Mouse (Mus musculus): ENCODE data around the gene Cbfa2t3. TPM values are rescaled to one million over a fixed set of nuclear protein-coding genes. Genes with fewer than 3 reads are reported as not detected.

Gene Cbfa2t3
- polyA plus RNA-seq, 1 experiment from 2014 or later, result 4.8 TPM

GRCm38 (mm10) chr8:122701441-122702185 lies 2.7 kb upstream of the Cbfa2t3 start:
- Histone ChIP-seq H3K27me3 (replicated peaks) (no peaks in the 10 kb centered on the region), H3K27ac (no peak overlapping the region), H3K4me3 (replicated peaks) (no peak overlapping the region), H3K4me2 (no peak overlapping the region), H3K9ac (no peak overlapping the region), H3K9me3 (no peaks in the 10 kb centered on the region), H3K4me1 (peaks cover 27% of the 10 kb centered on the region; the same call in 1 of the 2 replicates), H3K36me3 (no peaks in the 10 kb centered on the region)
- 75% methylated on average over 12 of the region's 12 CpGs for WGBS
- ATAC-seq (ENCODE audit: insufficient read depth, low FRiP score, low read depth), result peak; percentile 53; the same call in 1 of the 2 replicates

GRCm38 (mm10) chr8:122700628-122701027 lies 1.7 kb upstream of the Cbfa2t3 start:
- H3K27me3 ChIP-seq (replicated peaks), result no peaks in the 10 kb centered on the region
- no peak overlapping the region for H3K9ac ChIP-seq
- H3K4me2 ChIP-seq, result no peak overlapping the region
- no peak overlapping the region for H3K4me3 ChIP-seq (replicated peaks)
- no peak for ATAC-seq (ENCODE audit: insufficient read depth, low FRiP score, low read depth)
- H3K36me3 ChIP-seq, result no peaks in the 10 kb centered on the region
- peaks cover 21% of the 10 kb centered on the region; the same call in 1 of the 2 replicates for H3K4me1 ChIP-seq
- no peaks in the 10 kb centered on the region for H3K9me3 ChIP-seq
- H3K27ac ChIP-seq, result no peak overlapping the region
- 54% methylated on average over 13 of the region's 13 CpGs for WGBS

GRCm38 (mm10) chr8:122698254-122698768 lies 598 bp downstream of the Cbfa2t3 start:
- no peak for ATAC-seq (ENCODE audit: insufficient read depth, low FRiP score, low read depth)

GRCm38 (mm10) chr8:122697586-122697985 lies 1.3 kb downstream of the Cbfa2t3 start:
- no peaks in the 10 kb centered on the region for H3K27me3 ChIP-seq (replicated peaks)
- ATAC-seq (ENCODE audit: insufficient read depth, low FRiP score, low read depth), result no peak
- peak overlapping the region; percentile 4; the same call in 1 of the 2 replicates for H3K4me3 ChIP-seq (replicated peaks)
- no peaks in the 10 kb centered on the region for H3K36me3 ChIP-seq
- no peak overlapping the region for H3K27ac ChIP-seq
- 66% methylated on average over 6 of the region's 6 CpGs for WGBS
- peaks cover 20% of the 10 kb centered on the region; the same call in 1 of the 2 replicates for H3K4me1 ChIP-seq
- H3K9ac ChIP-seq, result no peak overlapping the region
- no peak overlapping the region for H3K4me2 ChIP-seq
- H3K9me3 ChIP-seq, result no peaks in the 10 kb centered on the region

More at GRCm38 (mm10) chr8:122698254-122698768, 598 bp downstream of the Cbfa2t3 start:
- Histone ChIP-seq H3K27ac (no peak overlapping the region), H3K27me3 (replicated peaks) (no peaks in the 10 kb centered on the region), H3K36me3 (no peaks in the 10 kb centered on the region), H3K4me2 (peak overlapping the region; percentile 28), H3K9ac (no peak overlapping the region), H3K9me3 (no peaks in the 10 kb centered on the region), H3K4me1 (peaks cover 20% of the 10 kb centered on the region; the same call in 1 of the 2 replicates), H3K4me3 (replicated peaks) (0 out of 2 replicates have a peak overlapping the region, but pooled peaks have one; percentile 4)
- WGBS, result 45% methylated on average over 5 of the region's 5 CpGs

- WGBS, result 61% methylated on average over 3 of the region's 3 CpGs
- Histone ChIP-seq H3K27ac (no peak overlapping the region), H3K9ac (no peak overlapping the region), H3K27me3 (replicated peaks) (no peaks in the 10 kb centered on the region), H3K4me1 (peaks cover 20% of the 10 kb centered on the region; the same call in 1 of the 2 replicates), H3K4me3 (replicated peaks) (no peak overlapping the region; the same call in 1 of the 2 replicates), H3K9me3 (no peaks in the 10 kb centered on the region), H3K36me3 (no peaks in the 10 kb centered on the region), H3K4me2 (0 out of 2 replicates have a peak overlapping the region, but pooled peaks have one; percentile 0)
- ATAC-seq (ENCODE audit: insufficient read depth, low FRiP score, low read depth), result no peak
These were observed 1.7 kb downstream of the Cbfa2t3 start for GRCm38 (mm10) chr8:122697181-122697581.

- WGBS, result 67% methylated on average over 7 of the region's 7 CpGs
These were observed 3.4 kb downstream of the Cbfa2t3 start for GRCm38 (mm10) chr8:122695438-122696042.

GRCm38 (mm10) chr8:122692152-122692551 lies 6.8 kb downstream of the Cbfa2t3 start:
- H3K9me3 ChIP-seq, result no peaks in the 10 kb centered on the region
- H3K36me3 ChIP-seq, result no peaks in the 10 kb centered on the region
- WGBS, result 65% methylated on average over 8 of the region's 8 CpGs
- ATAC-seq (ENCODE audit: insufficient read depth, low FRiP score, low read depth), result no peak
- no peaks in the 10 kb centered on the region for H3K27me3 ChIP-seq (replicated peaks)
- H3K4me2 ChIP-seq, result no peak overlapping the region
- H3K9ac ChIP-seq, result no peak overlapping the region
- no peaks in the 10 kb centered on the region for H3K4me1 ChIP-seq
- H3K4me3 ChIP-seq (replicated peaks), result no peak overlapping the region
- H3K27ac ChIP-seq, result no peak overlapping the region

More at GRCm38 (mm10) chr8:122695438-122696042, 3.4 kb downstream of the Cbfa2t3 start:
- Histone ChIP-seq H3K4me2 (no peak overlapping the region), H3K9ac (no peak overlapping the region), H3K36me3 (no peaks in the 10 kb centered on the region), H3K27ac (no peak overlapping the region), H3K27me3 (replicated peaks) (no peaks in the 10 kb centered on the region), H3K4me3 (replicated peaks) (no peak overlapping the region), H3K9me3 (no peaks in the 10 kb centered on the region), H3K4me1 (peaks cover 14% of the 10 kb centered on the region; the same call in 1 of the 2 replicates)
- ATAC-seq (ENCODE audit: insufficient read depth, low FRiP score, low read depth), result no peak

- ATAC-seq (ENCODE audit: insufficient read depth, low FRiP score, low read depth), result peak; percentile 37; the same call in 1 of the 2 replicates
These were observed 7.9 kb downstream of the Cbfa2t3 start for GRCm38 (mm10) chr8:122691018-122691417.

GRCm38 (mm10) chr8:122689315-122689714 lies 9.6 kb downstream of the Cbfa2t3 start:
- Histone ChIP-seq H3K4me2 (no peak overlapping the region), H3K27me3 (replicated peaks) (0 out of 2 replicates have a peak, but pooled peaks cover 3% of the 10 kb centered on the region), H3K4me1 (no peaks in the 10 kb centered on the region), H3K36me3 (no peaks in the 10 kb centered on the region), H3K4me3 (replicated peaks) (no peak overlapping the region), H3K9ac (no peak overlapping the region), H3K27ac (no peak overlapping the region), H3K9me3 (no peaks in the 10 kb centered on the region)
- 85% methylated on average over 1 of the region's 1 CpGs for WGBS
- no peak for ATAC-seq (ENCODE audit: insufficient read depth, low FRiP score, low read depth)

More at GRCm38 (mm10) chr8:122691018-122691417, 7.9 kb downstream of the Cbfa2t3 start:
- Histone ChIP-seq H3K4me3 (replicated peaks) (no peak overlapping the region), H3K27me3 (replicated peaks) (no peaks in the 10 kb centered on the region), H3K4me1 (no peaks in the 10 kb centered on the region), H3K9ac (no peak overlapping the region), H3K36me3 (no peaks in the 10 kb centered on the region), H3K27ac (no peak overlapping the region), H3K9me3 (no peaks in the 10 kb centered on the region), H3K4me2 (no peak overlapping the region)
- WGBS, result 81% methylated on average over 6 of the region's 6 CpGs

GRCm38 (mm10) chr8:122686879-122687278 lies 12.0 kb downstream of the Cbfa2t3 start:
- Histone ChIP-seq H3K4me1 (no peaks in the 10 kb centered on the region), H3K4me3 (replicated peaks) (no peak overlapping the region), H3K36me3 (no peaks in the 10 kb centered on the region), H3K4me2 (no peak overlapping the region), H3K9me3 (no peaks in the 10 kb centered on the region), H3K9ac (no peak overlapping the region), H3K27me3 (replicated peaks) (peaks cover 10% of the 10 kb centered on the region; the same call in 1 of the 2 replicates), H3K27ac (0 out of 2 replicates have a peak overlapping the region, but pooled peaks have one; percentile 31)
- 66% methylated on average over 9 of the region's 9 CpGs for WGBS
- no peak for ATAC-seq (ENCODE audit: insufficient read depth, low FRiP score, low read depth)

- no peak overlapping the region for H3K4me2 ChIP-seq
- no peak overlapping the region for H3K27ac ChIP-seq
- no peaks in the 10 kb centered on the region for H3K4me1 ChIP-seq
- no peaks in the 10 kb centered on the region for H3K9me3 ChIP-seq
- H3K27me3 ChIP-seq (replicated peaks), result peaks cover 20% of the 10 kb centered on the region; the same call in 1 of the 2 replicates
- ATAC-seq (ENCODE audit: insufficient read depth, low FRiP score, low read depth), result peak; percentile 86
- H3K4me3 ChIP-seq (replicated peaks), result no peak overlapping the region
- H3K9ac ChIP-seq, result no peak overlapping the region
- 41% methylated on average over 19 of the region's 19 CpGs for WGBS
- no peaks in the 10 kb centered on the region for H3K36me3 ChIP-seq
These were observed 13.6 kb downstream of the Cbfa2t3 start for GRCm38 (mm10) chr8:122685097-122685861.

Measured in stomach, embryonic 15.5 days (tissue).